Mouse (Mus musculus): ENCODE results near the gene Myt1. TPM values are rescaled to one million over a fixed set of nuclear protein-coding genes. Genes with fewer than 3 reads are reported as not detected.
A peak's percentile ranks its signal among the peaks of the same experiment; 100 is the strongest.
"Not testable (repeated sequence)": the region's sequence is repeated elsewhere in the genome, so short reads cannot be mapped to it uniquely, and the experiment has no call there.

The Myt1 gene
- polyA plus RNA-seq, 1 experiment from 2014 or later, result 0.08 TPM

- Histone ChIP-seq H3K36me3 (no peaks in the 10 kb centered on the region), H3K4me3 (no peak overlapping the region), H3K27ac (replicated peaks) (no peak overlapping the region), H3K27me3 (replicated peaks) (no peaks in the 10 kb centered on the region), H3K4me1 (no peaks in the 10 kb centered on the region), H3K9me3 (no peaks in the 10 kb centered on the region), H3K4me2 (no peak overlapping the region), H3K9ac (no peak overlapping the region)
- ATAC-seq (ENCODE audit: extremely low read depth, insufficient number of reproducible peaks, low FRiP score, low TSS enrichment), result no peak
- WGBS, result 39% methylated on average over 1 of the region's 1 CpGs
Measured at GRCm38 (mm10) chr2:181781421-181781820, 18.3 kb downstream of the Myt1 start.

GRCm38 (mm10) chr2:181787852-181788251, 24.7 kb downstream of the Myt1 start:
- no peaks in the 10 kb centered on the region; the same call in 1 of the 2 replicates for H3K27me3 ChIP-seq (replicated peaks)
- H3K9me3 ChIP-seq, result no peaks in the 10 kb centered on the region
- no peak overlapping the region for H3K9ac ChIP-seq
- no peaks in the 10 kb centered on the region for H3K4me1 ChIP-seq
- H3K4me3 ChIP-seq, result no peak overlapping the region
- WGBS, result 66% methylated on average over 5 of the region's 5 CpGs
- ATAC-seq (ENCODE audit: extremely low read depth, insufficient number of reproducible peaks, low FRiP score, low TSS enrichment), result no peak
- no peaks in the 10 kb centered on the region for H3K36me3 ChIP-seq
- no peak overlapping the region for H3K4me2 ChIP-seq
- H3K27ac ChIP-seq (replicated peaks), result no peak overlapping the region

GRCm38 (mm10) chr2:181789396-181789795, 26.3 kb downstream of the Myt1 start:
- no peaks in the 10 kb centered on the region for H3K36me3 ChIP-seq
- H3K4me3 ChIP-seq, result no peak overlapping the region
- 74% methylated on average over 6 of the region's 6 CpGs for WGBS
- no peak overlapping the region for H3K4me2 ChIP-seq
- no peak overlapping the region for H3K9ac ChIP-seq
- H3K4me1 ChIP-seq, result no peaks in the 10 kb centered on the region
- no peaks in the 10 kb centered on the region; the same call in 1 of the 2 replicates for H3K27me3 ChIP-seq (replicated peaks)
- H3K27ac ChIP-seq (replicated peaks), result no peak overlapping the region
- no peak for ATAC-seq (ENCODE audit: extremely low read depth, insufficient number of reproducible peaks, low FRiP score, low TSS enrichment)
- H3K9me3 ChIP-seq, result no peaks in the 10 kb centered on the region

GRCm38 (mm10) chr2:181793186-181793585, 30.1 kb downstream of the Myt1 start:
- H3K9ac ChIP-seq; H3K4me2 ChIP-seq; H3K27me3 ChIP-seq (replicated peaks); ATAC-seq (ENCODE audit: extremely low read depth, insufficient number of reproducible peaks, low FRiP score, low TSS enrichment); H3K4me3 ChIP-seq; H3K9me3 ChIP-seq; H3K27ac ChIP-seq (replicated peaks); H3K36me3 ChIP-seq; H3K4me1 ChIP-seq: not testable (repeated sequence)
- 73% methylated on average over 8 of the region's 8 CpGs for WGBS

- Histone ChIP-seq H3K27me3 (replicated peaks) (peaks cover 6% of the 10 kb centered on the region; the same call in 1 of the 2 replicates), H3K27ac (replicated peaks) (no peak overlapping the region), H3K4me1 (no peaks in the 10 kb centered on the region), H3K9ac (no peak overlapping the region), H3K9me3 (no peaks in the 10 kb centered on the region), H3K4me3 (no peak overlapping the region), H3K4me2 (no peak overlapping the region), H3K36me3 (no peaks in the 10 kb centered on the region)
- WGBS, result 59% methylated on average over 3 of the region's 3 CpGs
- no peak for ATAC-seq (ENCODE audit: extremely low read depth, insufficient number of reproducible peaks, low FRiP score, low TSS enrichment)
Measured at GRCm38 (mm10) chr2:181795641-181796130, 32.6 kb downstream of the Myt1 start.

- no peaks in the 10 kb centered on the region for H3K9me3 ChIP-seq
- H3K27ac ChIP-seq (replicated peaks), result no peak overlapping the region
- no peak overlapping the region for H3K4me2 ChIP-seq
- 66% methylated on average over 8 of the region's 8 CpGs for WGBS
- H3K4me3 ChIP-seq, result no peak overlapping the region
- no peaks in the 10 kb centered on the region for H3K36me3 ChIP-seq
- H3K27me3 ChIP-seq (replicated peaks), result peaks cover 11% of the 10 kb centered on the region; the same call in 1 of the 2 replicates
- H3K4me1 ChIP-seq, result no peaks in the 10 kb centered on the region
- no peak for ATAC-seq (ENCODE audit: extremely low read depth, insufficient number of reproducible peaks, low FRiP score, low TSS enrichment)
- no peak overlapping the region for H3K9ac ChIP-seq
Measured at GRCm38 (mm10) chr2:181797672-181798071, 34.5 kb downstream of the Myt1 start.

- H3K4me3 ChIP-seq, result no peak overlapping the region
- no peaks in the 10 kb centered on the region for H3K9me3 ChIP-seq
- H3K36me3 ChIP-seq, result no peaks in the 10 kb centered on the region
- H3K4me1 ChIP-seq, result no peaks in the 10 kb centered on the region
- H3K9ac ChIP-seq, result no peak overlapping the region
- no peak for ATAC-seq (ENCODE audit: extremely low read depth, insufficient number of reproducible peaks, low FRiP score, low TSS enrichment)
- H3K27me3 ChIP-seq (replicated peaks), result peaks cover 5% of the 10 kb centered on the region; the same call in 1 of the 2 replicates
- no peak overlapping the region for H3K4me2 ChIP-seq
- no peak overlapping the region for H3K27ac ChIP-seq (replicated peaks)
- WGBS, result 52% methylated on average over 2 of the region's 2 CpGs
Measured at GRCm38 (mm10) chr2:181829032-181829650, 66.0 kb downstream of the Myt1 start.

- 73% methylated on average over 2 of the region's 2 CpGs for WGBS
- no peak overlapping the region for H3K4me2 ChIP-seq
- no peak for ATAC-seq (ENCODE audit: extremely low read depth, insufficient number of reproducible peaks, low FRiP score, low TSS enrichment)
Measured at GRCm38 (mm10) chr2:181832745-181833144, 69.6 kb downstream of the Myt1 start.

GRCm38 (mm10) chr2:181837372-181838292, 74.5 kb downstream of the Myt1 start, which contains the start of gene Pcmtd2:
Pcmtd2 (plus strand) TSS chr2:181837854.
- peak within 1 kb of the TSS; percentile 76 for H3K4me2 ChIP-seq
- no peaks in the 10 kb centered on the region for H3K9me3 ChIP-seq
- H3K9ac ChIP-seq, result peak within 1 kb of the TSS; percentile 87
- ATAC-seq (ENCODE audit: extremely low read depth, insufficient number of reproducible peaks, low FRiP score, low TSS enrichment), result peak; percentile 93
- peak within 1 kb of the TSS; percentile 76 for H3K4me3 ChIP-seq
- H3K36me3 ChIP-seq, result peaks cover 19% of the 10 kb centered on the region
- under 1% methylated on average over 35 of the region's 35 CpGs for WGBS
- H3K27ac ChIP-seq (replicated peaks), result peak within 1 kb of the TSS; percentile 89
- H3K4me1 ChIP-seq, result peaks cover 15% of the 10 kb centered on the region
- H3K27me3 ChIP-seq (replicated peaks), result 0 out of 2 replicates have a peak, but pooled peaks cover 3% of the 10 kb centered on the region

More at GRCm38 (mm10) chr2:181832745-181833144, 69.6 kb downstream of the Myt1 start:
- Histone ChIP-seq H3K4me1 (peaks cover 5% of the 10 kb centered on the region), H3K9ac (no peak overlapping the region), H3K27me3 (replicated peaks) (peaks cover 5% of the 10 kb centered on the region; the same call in 1 of the 2 replicates), H3K27ac (replicated peaks) (no peak overlapping the region), H3K36me3 (no peaks in the 10 kb centered on the region), H3K4me3 (no peak overlapping the region), H3K9me3 (no peaks in the 10 kb centered on the region)

- Histone ChIP-seq H3K36me3 (peaks cover 24% of the 10 kb centered on the region), H3K4me2 (peak overlapping the region; percentile 76), H3K4me1 (peaks cover 15% of the 10 kb centered on the region), H3K9me3 (no peaks in the 10 kb centered on the region), H3K4me3 (peak overlapping the region; percentile 76), H3K9ac (peak overlapping the region; percentile 87), H3K27me3 (replicated peaks) (no peaks in the 10 kb centered on the region), H3K27ac (replicated peaks) (peak overlapping the region; percentile 89)
- no peak for ATAC-seq (ENCODE audit: extremely low read depth, insufficient number of reproducible peaks, low FRiP score, low TSS enrichment)
- WGBS, result 2% methylated on average over 3 of the region's 3 CpGs
Measured at GRCm38 (mm10) chr2:181838293-181838680, 75.2 kb downstream of the Myt1 start.

- no peak for ATAC-seq (ENCODE audit: extremely low read depth, insufficient number of reproducible peaks, low FRiP score, low TSS enrichment)
- H3K9ac ChIP-seq, result no peak overlapping the region
- no peak overlapping the region for H3K4me3 ChIP-seq
- H3K4me1 ChIP-seq, result no peaks in the 10 kb centered on the region
- H3K9me3 ChIP-seq, result no peaks in the 10 kb centered on the region
- H3K36me3 ChIP-seq, result peaks cover 78% of the 10 kb centered on the region
- H3K27me3 ChIP-seq (replicated peaks), result no peaks in the 10 kb centered on the region
- no peak overlapping the region for H3K27ac ChIP-seq (replicated peaks)
- WGBS, result 82% methylated on average over 5 of the region's 5 CpGs
- no peak overlapping the region for H3K4me2 ChIP-seq
Measured at GRCm38 (mm10) chr2:181845709-181846394, 82.7 kb downstream of the Myt1 start.

Measured in heart, embryonic 13.5 days (tissue).